Mouse (Mus musculus): ENCODE results near the gene Ldlrad3.

The Ldlrad3 gene

DNA sequence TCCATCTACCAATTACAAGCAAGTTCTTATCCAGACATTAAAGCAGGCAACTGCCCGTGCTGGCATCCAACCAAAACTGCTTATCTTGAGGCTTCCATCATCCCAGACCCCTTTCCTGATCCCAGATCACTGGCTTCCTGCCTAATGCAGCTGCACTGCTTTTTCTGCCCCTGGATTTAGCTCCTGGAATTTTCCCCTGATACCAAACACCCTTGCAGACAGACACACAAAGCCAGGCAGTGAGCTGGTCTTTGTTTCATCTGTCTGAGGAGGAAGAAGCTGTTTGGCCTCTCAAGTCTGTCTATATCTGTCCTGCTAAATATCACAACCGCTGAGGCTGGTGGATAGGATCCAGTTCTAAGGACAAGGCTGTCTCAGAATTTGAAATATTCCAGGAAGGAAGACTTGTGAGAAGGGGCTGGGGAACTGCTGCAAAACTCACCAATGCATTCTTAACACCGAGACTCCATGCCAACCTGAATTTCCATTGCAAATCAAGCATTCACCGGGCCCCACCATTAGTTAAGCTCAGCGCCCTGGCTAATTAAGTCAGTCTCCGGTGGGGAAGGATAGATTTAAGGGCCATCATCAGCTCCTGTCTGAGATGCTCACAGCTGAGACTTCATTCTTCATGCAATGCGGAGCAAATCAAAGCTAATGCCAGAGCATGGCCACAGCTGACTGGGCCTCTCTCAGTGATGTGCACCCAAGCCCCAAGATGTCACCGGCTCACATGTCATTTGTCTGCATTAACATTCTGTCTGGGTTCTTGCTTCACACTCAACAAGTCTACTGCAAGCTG lies 183.0 kb downstream of the Ldlrad3 start:
- peak; percentile 68 for DNase-seq (ENCODE audit: low spot score in 2 of 2)

DNA sequence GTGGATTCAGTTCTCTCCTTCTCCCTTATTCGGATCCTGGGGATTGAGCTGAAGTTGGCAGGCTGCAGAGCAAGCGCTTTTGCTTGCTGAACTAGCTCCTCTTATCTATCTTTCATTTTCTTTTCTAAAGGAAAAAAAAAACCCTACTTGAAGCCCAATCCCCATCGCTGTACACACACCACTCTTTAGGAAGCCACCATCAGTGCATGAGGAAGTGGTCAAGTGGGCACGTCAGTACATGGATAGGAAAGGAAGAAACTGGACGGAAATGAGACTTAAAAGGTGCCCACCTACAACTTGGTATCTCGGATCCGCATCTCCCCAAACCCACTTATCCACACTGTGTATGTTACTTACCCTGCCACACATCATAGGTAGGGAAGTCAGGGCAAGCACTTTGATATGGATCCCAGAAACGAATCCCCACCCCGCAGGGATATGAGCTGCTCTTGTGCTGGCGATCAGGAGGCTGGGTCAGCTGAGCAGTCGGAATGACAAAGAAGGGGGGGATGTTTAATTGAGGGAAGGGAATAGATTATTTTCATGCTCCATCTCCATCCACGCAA lies 183.7 kb downstream of the Ldlrad3 start:
- DNase-seq (ENCODE audit: low spot score in 2 of 2) = no peak

DNA sequence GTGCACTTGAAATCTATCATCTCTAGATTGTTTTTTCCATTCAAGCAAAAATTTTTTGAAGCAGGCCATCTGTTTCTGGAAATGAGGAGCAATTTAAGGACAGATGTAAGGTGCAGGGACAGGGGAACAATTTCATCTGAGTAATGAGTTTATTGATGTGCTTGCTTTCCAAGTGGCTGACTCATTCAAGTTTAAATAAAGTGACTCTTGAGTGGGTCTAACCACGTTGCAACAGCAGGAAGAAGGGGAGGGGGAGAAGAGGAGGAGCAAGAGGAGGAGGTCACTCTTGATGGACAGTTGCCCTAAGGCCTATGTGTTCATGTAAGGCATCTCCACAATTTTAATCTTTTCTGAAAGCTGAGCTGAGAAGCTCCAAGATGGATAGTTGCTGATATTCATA lies 184.5 kb downstream of the Ldlrad3 start:
- no peak for DNase-seq (ENCODE audit: low spot score in 2 of 2)

DNA sequence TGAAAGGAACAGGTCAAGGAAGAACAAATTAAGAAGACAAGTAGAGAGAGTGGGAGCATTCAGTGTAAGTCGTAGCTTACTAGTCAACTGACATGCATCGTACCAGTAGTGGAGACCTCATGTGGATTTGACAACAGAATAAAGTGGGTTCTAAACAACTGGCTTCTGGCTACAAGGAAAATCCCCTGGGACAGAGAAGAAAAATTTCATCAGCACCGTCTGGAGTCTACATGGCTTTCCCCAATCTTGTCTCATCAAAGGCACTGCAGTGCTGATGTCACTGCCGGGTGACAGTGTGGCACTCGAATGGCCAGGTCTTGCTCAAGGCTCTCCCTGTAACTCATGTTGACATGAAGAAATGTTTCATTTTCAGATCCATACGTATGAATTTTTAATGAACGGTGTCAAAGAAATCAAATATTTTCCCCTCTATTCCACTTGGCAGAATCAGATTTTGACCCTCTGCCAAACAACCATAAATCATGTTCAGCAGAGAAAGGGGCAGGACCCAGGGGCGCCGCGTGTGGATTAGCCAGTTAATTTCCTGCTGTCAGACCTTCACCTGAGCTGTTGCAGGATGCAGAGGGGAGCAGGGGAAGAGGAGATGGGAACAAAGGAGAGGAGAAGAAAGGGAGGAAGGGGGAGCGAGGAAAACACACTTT lies 187.1 kb downstream of the Ldlrad3 start:
- no peak for DNase-seq (ENCODE audit: low spot score in 2 of 2)

DNA sequence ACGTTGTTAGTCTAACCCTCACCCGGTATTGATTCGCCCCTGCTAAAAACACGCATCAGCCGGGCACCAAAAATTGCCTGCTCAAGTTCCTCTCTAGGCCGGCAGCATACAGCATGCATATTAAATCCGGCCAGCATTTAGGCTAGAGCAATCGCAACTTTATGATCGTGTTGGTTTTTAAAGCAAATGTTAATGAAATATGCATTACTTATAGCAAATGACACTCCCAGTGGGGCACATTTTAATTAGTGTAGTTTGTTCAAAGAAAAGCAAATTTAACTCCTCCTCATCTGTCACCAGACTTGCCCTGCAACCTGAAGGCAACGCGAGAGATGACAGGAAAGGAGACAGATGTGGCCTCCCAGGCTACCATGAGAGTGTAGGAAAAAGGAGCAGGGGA lies 189.2 kb downstream of the Ldlrad3 start:
- DNase-seq (ENCODE audit: low spot score in 2 of 2) = no peak

DNA sequence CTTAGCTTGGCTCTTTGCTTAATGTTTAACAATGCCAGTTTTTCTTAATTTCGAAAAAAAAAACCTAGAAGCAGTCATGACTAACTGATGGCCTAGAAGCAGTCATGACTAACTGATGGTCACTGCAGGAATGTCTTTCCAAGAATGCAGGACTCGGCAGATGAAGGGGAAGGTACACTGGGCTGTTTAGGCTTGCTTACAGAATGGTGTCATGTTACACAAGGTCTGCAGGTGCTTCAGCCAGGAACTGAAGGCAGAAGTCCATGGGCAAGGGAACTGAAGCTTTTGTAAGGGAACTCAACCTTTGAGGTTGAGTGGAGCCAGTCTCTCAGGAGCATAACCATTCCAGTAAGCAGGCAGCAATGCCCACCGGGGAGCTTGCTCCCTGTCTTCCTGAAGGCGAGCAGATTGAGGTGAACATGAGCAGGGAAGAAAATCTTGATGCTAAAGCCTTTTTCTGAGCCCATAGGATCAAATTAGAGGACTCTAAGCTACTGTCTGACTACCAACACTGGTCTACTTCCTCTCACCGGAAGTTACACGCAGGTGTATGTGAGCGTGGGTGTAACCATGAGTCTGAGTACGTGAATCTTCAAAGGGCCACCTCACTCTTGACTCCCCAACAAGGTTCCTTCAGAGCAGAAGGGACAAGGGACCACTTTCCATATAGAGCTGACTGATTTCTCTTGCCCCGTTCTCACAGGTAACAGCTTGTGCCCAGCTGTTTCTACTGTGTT lies 193.4 kb downstream of the Ldlrad3 start:
- DNase-seq (ENCODE audit: low spot score in 2 of 2) = no peak

DNA sequence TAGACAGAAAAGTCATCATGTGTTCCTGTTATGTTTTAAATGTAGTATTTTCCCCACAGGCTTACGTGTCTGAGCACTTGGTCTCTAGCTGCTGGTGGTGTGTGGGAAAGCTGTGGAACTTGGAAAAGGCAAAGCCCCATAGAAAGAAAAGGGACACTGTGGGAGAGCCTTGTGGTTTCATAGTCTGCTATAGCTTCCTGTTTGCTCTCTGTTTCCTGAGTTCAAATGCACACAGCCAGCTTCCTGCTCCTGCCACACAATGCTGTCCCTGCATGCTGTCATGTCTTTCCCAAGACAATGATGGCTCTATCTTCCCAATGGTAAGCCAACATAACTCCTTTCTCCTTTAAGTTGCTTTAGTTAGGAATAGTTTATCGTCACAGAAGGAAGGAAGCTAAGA lies 194.5 kb downstream of the Ldlrad3 start:
- DNase-seq (ENCODE audit: low spot score in 2 of 2) = no peak

DNA sequence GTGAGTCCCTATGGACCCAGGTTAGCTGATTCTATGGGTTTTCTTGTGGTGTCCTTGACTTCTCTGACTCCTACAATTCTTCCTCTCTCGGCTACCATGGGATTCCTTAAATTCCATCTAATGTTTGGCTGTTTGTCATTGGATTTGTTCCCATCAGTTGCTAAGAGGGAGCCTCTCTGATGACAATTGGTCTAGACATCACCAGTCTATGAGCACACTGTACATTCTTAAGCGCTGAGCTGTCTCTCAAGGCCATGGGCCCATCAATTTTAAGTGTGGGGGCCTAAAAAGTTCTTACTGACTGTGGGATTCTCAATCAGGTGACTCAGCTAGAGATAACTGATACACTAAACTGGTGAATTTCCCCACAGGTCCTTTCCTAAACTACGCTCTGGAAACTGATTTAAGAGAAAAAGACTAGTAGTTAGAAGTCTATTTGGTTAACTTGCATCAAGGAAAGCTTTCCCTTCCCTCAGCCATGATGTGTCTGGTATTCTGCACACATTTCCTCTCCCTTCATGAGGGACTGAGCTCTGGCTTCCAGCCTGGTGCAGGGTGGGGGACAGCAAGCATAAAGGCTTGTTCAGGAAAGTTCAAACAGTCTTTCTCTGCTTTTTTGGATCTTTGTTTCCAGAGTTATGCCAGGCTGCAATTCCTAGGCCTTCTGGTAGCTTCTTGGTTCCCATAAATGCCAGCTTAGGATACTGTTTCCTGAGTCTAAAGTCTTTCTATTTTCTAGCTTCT lies 199.7 kb downstream of the Ldlrad3 start:
- DNase-seq (ENCODE audit: low spot score in 2 of 2) = peak; percentile 49 to 56

DNA sequence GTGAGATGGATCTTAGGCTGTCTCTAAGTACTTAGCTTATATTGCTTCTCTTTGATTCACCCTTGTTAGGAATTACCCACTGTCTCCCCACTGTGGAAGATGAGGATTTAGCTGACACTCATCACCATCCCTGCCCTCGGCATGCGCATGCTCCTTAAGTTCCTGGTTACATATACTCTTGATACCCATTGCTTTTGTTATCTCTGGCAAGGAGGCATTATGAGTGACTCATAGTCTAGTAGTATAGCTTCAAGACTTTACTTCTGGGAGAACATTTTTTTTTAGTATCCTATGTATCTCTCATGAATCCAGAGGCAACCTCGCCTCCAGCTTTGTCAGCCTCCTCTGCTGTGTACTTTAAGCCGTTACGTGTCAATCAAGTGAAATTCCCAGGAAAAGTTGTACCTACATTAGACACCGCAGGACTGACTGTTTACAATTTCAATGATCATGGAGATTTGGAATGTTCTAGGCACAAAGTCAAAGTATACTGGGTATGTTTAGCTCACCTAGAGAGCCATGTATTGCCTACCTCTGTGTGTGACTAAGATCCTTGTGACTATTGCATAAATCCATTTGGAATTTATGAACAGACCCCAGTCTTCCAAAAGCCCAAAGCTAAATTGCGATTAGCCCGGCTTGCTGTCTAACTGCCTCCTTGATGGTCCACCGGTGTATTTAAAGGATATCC lies 202.2 kb downstream of the Ldlrad3 start:
- no peak for DNase-seq (ENCODE audit: low spot score in 2 of 2)

DNA sequence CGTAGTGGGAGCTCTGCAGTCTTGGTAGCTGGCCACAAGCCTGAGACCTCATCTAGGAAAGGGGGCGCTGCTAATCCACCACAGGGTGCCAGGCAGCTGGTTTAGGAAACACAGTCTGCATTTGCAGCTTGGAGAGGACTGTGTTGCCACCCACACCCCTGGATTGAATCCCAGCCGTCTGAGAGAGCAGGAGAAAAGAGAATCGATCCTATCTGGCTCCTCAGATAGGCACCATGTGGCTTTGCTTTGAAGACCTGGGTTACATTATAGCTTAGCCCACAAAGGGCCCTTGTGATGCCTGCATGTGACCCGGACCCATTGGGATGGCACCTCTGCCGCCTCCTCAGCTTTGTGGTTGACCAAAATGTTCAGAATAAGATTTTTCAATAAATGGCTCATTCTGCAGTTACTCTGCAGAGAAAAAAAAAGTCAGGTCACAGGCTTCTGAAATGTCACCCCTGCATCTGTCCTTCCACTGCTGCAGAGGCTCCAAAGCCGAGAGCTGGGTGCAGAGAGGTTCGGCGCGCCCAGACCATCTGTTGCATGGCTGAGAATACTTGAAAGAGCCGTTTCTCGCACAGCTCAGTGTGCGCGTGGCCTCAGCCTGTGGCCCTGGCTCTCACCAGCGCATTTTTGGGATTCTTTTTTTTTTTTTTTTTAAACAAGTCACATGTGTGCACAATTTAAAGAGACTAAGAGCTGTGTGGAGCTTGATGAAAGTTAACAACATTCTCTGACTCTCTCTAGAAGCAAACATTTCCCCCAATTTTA lies 202.9 kb downstream of the Ldlrad3 start:
- peak; percentile 92 to 94 for DNase-seq (ENCODE audit: low spot score in 2 of 2)

DNA sequence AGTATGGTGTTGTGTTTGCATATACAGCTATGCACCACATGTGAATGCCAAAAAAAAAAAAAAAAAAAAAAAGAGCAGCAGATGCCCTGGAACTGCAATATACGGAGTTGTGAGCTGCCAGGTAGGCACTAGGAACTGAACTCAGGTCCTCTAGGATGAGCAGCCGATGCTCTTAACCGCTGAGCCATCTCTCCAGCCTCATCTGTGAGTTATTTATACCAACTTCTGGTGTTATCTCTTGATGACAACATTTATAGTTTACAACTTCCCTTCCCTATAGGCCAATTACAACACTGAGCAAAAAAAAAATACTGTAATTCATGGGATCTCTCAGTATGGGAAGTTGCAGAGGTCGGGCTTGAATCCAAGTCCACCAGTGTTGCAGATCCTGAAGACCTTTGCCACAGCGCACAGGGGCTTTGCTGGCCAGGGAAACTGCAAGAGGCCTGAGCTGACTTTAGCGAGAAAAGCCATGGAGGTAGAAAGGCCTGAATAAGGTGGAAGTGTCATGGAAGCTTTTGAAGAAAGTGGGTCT lies 204.2 kb downstream of the Ldlrad3 start:
- no peak for DNase-seq (ENCODE audit: low spot score in 2 of 2)

DNA sequence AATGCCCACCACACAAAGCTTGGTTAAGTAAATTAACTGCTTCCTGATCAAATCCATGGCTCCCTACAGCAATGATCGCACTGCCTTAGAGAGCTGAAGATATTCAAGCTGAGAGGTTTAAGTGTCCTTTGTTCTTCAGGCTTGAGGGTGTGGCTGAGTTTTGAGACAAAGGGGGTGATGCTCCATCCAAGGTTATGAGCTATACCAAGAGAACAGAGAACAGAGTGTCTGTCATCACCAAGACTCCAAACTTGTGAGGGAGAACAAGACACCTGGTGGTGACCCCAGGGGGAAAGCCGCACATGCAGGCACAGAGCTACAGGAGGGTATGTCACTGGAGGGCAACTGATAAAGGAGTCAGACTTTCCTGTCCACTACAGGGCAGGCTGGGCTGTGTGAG lies 205.0 kb downstream of the Ldlrad3 start:
- DNase-seq (ENCODE audit: low spot score in 2 of 2) = no peak

DNA sequence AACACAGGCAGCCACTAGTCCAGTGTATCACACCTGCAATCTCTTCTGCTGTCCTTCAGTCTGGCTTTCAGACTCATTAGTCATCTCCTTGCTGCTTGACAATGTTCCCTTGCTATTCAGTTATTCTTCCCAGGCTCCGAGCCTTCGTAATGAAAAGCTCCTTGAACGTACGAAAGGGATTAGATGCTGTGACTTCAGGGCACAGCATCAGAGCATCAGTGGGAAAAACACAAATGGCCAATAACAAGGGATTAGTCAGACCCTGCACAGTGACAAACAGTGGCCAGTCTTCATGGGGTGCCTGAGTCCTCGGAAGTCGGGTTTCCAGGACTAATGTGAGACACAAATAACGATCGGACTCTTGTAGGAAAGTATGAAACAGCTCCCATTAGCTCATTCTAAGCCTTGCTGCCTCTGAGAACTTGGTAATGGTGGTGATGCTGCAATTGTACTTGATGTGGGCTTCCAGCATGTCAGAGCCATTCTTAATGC lies 205.7 kb downstream of the Ldlrad3 start:
- DNase-seq (ENCODE audit: low spot score in 2 of 2) = no peak

DNA sequence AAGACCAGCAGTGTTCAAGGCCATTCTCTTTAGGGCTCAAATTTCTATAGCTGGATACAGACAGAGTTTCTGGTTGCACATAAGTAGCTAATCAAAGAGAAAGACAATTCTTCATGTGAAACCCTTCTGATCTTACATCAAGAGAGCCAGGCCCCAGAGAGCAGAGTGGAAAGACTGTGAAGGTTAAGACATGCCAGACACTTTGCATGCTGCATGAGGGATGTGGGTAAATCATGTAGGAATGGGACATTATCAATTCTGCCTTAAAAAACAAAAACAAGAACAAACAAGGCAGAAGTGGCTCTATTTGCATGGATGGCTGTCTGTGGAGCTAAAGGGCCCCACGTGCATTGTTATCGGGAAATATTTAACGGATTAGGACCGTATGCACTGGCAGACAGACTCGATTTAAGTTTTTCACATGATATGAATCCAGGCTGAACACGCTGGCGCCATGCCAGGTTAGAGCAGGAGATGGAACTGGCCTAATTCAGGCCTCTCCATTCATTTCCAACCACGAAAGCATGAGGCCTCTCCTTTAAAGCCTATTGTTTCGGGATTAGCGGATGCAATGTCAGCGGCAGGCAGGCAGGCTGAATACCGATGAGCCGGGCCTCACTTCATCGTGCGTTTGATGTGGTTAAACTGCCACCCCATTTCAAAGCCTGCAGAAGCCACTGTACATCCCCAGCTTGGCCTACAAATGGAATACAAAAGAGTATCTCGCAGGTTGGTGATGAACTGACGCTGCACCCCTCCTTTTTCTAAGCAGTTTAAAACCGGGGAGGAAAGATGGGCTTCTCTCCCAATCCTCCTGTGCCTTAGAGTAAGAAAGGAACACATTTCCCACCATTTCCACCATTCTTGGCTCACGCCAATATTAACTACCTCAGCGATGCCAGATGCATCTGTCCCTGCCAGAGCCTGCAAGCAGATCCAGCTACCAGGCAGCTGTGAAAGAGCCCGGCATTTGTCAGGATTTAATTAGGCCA lies 207.4 kb downstream of the Ldlrad3 start:
- DNase-seq (ENCODE audit: low spot score in 2 of 2) = peak; percentile 69

DNA sequence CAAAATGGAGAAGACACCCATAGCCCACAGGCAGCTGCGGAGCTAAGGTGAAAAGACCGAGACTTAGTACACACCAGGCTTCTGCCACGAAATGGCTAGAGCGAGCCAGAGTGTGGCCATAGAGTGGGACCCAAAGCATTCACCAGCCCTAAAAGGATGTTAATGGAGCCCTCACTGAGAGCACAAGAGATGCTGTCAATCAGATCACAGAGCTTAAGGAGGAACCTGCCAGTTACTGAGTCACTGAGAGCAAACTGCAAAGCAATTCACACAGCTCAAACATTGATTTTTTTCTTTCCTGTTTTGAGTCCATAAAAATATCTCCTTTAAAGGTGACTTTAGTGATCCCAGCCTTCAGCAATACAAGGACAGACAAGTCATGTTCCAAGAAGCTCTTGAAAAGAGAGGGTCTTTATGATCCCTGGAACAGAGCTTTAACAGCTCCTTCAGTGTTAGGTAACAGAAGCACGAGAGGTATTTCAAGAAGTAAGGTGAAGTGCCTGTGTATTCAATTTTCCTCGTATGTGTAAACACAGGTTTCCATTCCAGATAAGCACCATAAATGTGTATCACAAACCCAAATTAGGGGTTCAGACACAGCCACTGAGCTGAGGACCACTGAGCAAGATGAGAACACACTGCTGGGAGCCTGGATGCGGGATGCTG lies 209.7 kb downstream of the Ldlrad3 start:
- DNase-seq (ENCODE audit: low spot score in 2 of 2) = no peak

DNA sequence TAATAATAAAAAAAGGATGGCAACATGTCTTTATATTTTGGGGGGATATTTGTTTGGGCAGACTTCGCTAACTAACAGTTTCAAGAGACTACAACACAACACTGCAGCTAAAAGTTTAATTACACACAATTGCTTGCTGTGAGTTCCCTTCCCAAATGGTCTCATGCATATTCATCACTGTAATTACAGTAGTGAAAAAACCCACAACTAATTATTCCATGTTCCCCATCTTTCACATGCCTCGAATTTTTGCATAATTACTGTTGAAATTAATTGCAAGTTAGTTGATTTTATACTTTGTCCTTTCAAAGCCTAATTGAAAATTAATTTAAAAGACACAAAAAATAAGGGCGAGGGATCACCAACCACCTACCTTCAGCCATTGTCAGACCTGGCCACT lies 212.4 kb downstream of the Ldlrad3 start:
- DNase-seq (ENCODE audit: low spot score in 2 of 2) = no peak

DNA sequence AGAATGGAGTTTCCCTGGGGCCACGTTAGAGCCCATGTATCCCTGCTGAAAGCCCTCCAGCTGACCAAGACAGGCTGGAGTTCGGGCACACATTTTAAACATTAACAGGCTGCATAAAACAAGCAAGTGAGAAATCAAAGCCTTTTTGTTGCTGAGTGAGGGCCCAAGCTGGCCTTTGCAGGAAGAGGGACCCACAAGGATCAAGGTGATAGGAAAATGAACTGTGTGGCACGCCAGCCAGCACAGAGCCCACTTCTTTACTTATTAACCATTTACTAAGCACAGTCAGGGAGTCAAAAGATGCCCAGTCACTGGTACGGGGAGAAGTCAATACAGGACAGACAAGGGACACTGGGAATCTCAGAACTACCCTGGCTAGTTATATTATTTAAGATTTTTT lies 218.6 kb downstream of the Ldlrad3 start:
- DNase-seq (ENCODE audit: low spot score in 2 of 2) = no peak

DNA sequence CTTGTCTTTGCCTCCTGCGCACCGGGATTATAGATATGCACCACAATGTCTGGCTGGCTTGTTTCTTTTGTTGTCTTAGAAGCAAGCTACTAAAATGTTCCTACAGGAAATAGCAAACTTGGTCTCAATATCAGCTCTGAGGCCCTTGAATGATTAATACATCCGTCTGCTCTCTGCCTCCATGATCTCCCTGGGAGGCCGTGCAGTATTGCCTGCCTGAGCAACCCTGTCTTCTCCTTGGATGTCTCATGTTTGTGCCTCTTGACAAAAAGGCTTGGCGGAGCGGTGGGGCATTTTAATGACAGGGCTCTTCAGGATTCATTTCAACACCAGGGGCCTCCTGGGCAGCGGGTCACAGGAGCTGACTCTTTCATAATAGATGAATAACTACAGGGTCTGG lies 219.0 kb downstream of the Ldlrad3 start:
- no peak for DNase-seq (ENCODE audit: low spot score in 2 of 2)

Data from right cerebral cortex, postnatal 10 days (tissue).